Mouse (Mus musculus): ENCODE data around the gene Gm20388. TPM values are rescaled to one million over a fixed set of nuclear protein-coding genes. Genes with fewer than 3 reads are reported as not detected.

Gene Gm20388
- polyA plus RNA-seq, 1 experiment from 2014 or later = 47.1 TPM

GRCm38 (mm10) chr8:121525111-121525818, 1614.6 kb downstream of the Gm20388 start:
- Histone ChIP-seq H3K79me2 (ENCODE audit: inconsistent target) (no peaks in the 10 kb centered on the region), H3K36me3 (ENCODE audit: inconsistent target) (no peaks in the 10 kb centered on the region), H3K4me3 (ENCODE audit: inconsistent target) (no peak overlapping the region), H3K27ac (no peak overlapping the region)
- 53% methylated on average over 18 of the region's 18 CpGs for WGBS (ENCODE audit: missing documents)

GRCm38 (mm10) chr8:121526811-121527550, 1616.3 kb downstream of the Gm20388 start:
- H3K4me3 ChIP-seq (ENCODE audit: inconsistent target) = no peak overlapping the region
- 75% methylated on average over 6 of the region's 6 CpGs for WGBS (ENCODE audit: missing documents)
- no peaks in the 10 kb centered on the region for H3K36me3 ChIP-seq (ENCODE audit: inconsistent target)
- H3K27ac ChIP-seq = no peak overlapping the region
- H3K79me2 ChIP-seq (ENCODE audit: inconsistent target) = no peaks in the 10 kb centered on the region

- H3K79me2 ChIP-seq (ENCODE audit: inconsistent target) = no peaks in the 10 kb centered on the region
- 88% methylated on average over 9 of the region's 9 CpGs for WGBS (ENCODE audit: missing documents)
- H3K4me3 ChIP-seq (ENCODE audit: inconsistent target) = no peak overlapping the region
- no peak overlapping the region for H3K27ac ChIP-seq
- H3K36me3 ChIP-seq (ENCODE audit: inconsistent target) = no peaks in the 10 kb centered on the region
These were observed 1617.1 kb downstream of the Gm20388 start for GRCm38 (mm10) chr8:121527751-121528150.

- Histone ChIP-seq H3K79me2 (ENCODE audit: inconsistent target) (no peaks in the 10 kb centered on the region), H3K36me3 (ENCODE audit: inconsistent target) (no peaks in the 10 kb centered on the region), H3K4me3 (ENCODE audit: inconsistent target) (no peak overlapping the region), H3K27ac (no peak overlapping the region)
- WGBS (ENCODE audit: missing documents) = 91% methylated on average over 15 of the region's 15 CpGs
These were observed 1618.1 kb downstream of the Gm20388 start for GRCm38 (mm10) chr8:121528790-121529189.

- Histone ChIP-seq H3K4me3 (ENCODE audit: inconsistent target) (no peak overlapping the region), H3K36me3 (ENCODE audit: inconsistent target) (no peaks in the 10 kb centered on the region), H3K79me2 (ENCODE audit: inconsistent target) (no peaks in the 10 kb centered on the region), H3K27ac (no peak overlapping the region)
- 79% methylated on average over 10 of the region's 10 CpGs for WGBS (ENCODE audit: missing documents)
These were observed 1620.0 kb downstream of the Gm20388 start for GRCm38 (mm10) chr8:121530639-121531038.

GRCm38 (mm10) chr8:121532381-121532780, 1621.7 kb downstream of the Gm20388 start:
- H3K36me3 ChIP-seq (ENCODE audit: inconsistent target) = no peaks in the 10 kb centered on the region

GRCm38 (mm10) chr8:121541862-121542261, 1631.2 kb downstream of the Gm20388 start:
- no peaks in the 10 kb centered on the region for H3K79me2 ChIP-seq (ENCODE audit: inconsistent target)
- 71% methylated on average over 19 of the region's 19 CpGs for WGBS (ENCODE audit: missing documents)
- no peak overlapping the region for H3K4me3 ChIP-seq (ENCODE audit: inconsistent target)
- no peak overlapping the region for H3K27ac ChIP-seq
- H3K36me3 ChIP-seq (ENCODE audit: inconsistent target) = no peaks in the 10 kb centered on the region

More at GRCm38 (mm10) chr8:121532381-121532780, 1621.7 kb downstream of the Gm20388 start:
- Histone ChIP-seq H3K79me2 (ENCODE audit: inconsistent target) (no peaks in the 10 kb centered on the region), H3K27ac (no peak overlapping the region), H3K4me3 (ENCODE audit: inconsistent target) (no peak overlapping the region)
- WGBS (ENCODE audit: missing documents) = 66% methylated on average over 5 of the region's 5 CpGs

- H3K79me2 ChIP-seq (ENCODE audit: inconsistent target) = no peaks in the 10 kb centered on the region
- H3K27ac ChIP-seq = no peak overlapping the region
- 80% methylated on average over 13 of the region's 13 CpGs for WGBS (ENCODE audit: missing documents)
- H3K4me3 ChIP-seq (ENCODE audit: inconsistent target) = no peak overlapping the region
- no peaks in the 10 kb centered on the region for H3K36me3 ChIP-seq (ENCODE audit: inconsistent target)
These were observed 1632.3 kb downstream of the Gm20388 start for GRCm38 (mm10) chr8:121542901-121543300.

- Histone ChIP-seq H3K79me2 (ENCODE audit: inconsistent target) (no peaks in the 10 kb centered on the region), H3K27ac (no peak within 1 kb of the TSS), H3K36me3 (ENCODE audit: inconsistent target) (no peaks in the 10 kb centered on the region), H3K4me3 (ENCODE audit: inconsistent target) (no peak within 1 kb of the TSS)
- 86% methylated on average over 12 of the region's 12 CpGs for whole genome bisulfite sequencing (ENCODE audit: missing documents)
These were observed 1633.7 kb downstream of the Gm20388 start, which contains the start of gene 1700018B08Rik for GRCm38 (mm10) chr8:121544276-121544785. TSS of gene 1700018B08Rik (minus strand) at chr8:121544320.

- Histone ChIP-seq H3K36me3 (ENCODE audit: inconsistent target) (no peaks in the 10 kb centered on the region), H3K4me3 (ENCODE audit: inconsistent target) (no peak overlapping the region), H3K79me2 (ENCODE audit: inconsistent target) (no peaks in the 10 kb centered on the region), H3K27ac (no peak overlapping the region)
- WGBS (ENCODE audit: missing documents) = 83% methylated on average over 11 of the region's 11 CpGs
These were observed 1634.3 kb downstream of the Gm20388 start for GRCm38 (mm10) chr8:121544936-121545335.

GRCm38 (mm10) chr8:121547132-121547531, 1636.5 kb downstream of the Gm20388 start:
- H3K27ac ChIP-seq = no peak overlapping the region

GRCm38 (mm10) chr8:121550056-121550455, 1639.4 kb downstream of the Gm20388 start:
- no peaks in the 10 kb centered on the region for H3K79me2 ChIP-seq (ENCODE audit: inconsistent target)
- H3K36me3 ChIP-seq (ENCODE audit: inconsistent target) = no peaks in the 10 kb centered on the region; the same call in 1 of the 2 replicates
- H3K4me3 ChIP-seq (ENCODE audit: inconsistent target) = no peak overlapping the region
- H3K27ac ChIP-seq = no peak overlapping the region
- 85% methylated on average over 5 of the region's 6 CpGs for WGBS (ENCODE audit: missing documents)

More at GRCm38 (mm10) chr8:121547132-121547531, 1636.5 kb downstream of the Gm20388 start:
- Histone ChIP-seq H3K79me2 (ENCODE audit: inconsistent target) (no peaks in the 10 kb centered on the region), H3K4me3 (ENCODE audit: inconsistent target) (no peak overlapping the region), H3K36me3 (ENCODE audit: inconsistent target) (no peaks in the 10 kb centered on the region; the same call in 1 of the 2 replicates)
- 6% methylated on average over 6 of the region's 7 CpGs for WGBS (ENCODE audit: missing documents)

GRCm38 (mm10) chr8:121551065-121551985, 1640.7 kb downstream of the Gm20388 start:
- H3K27ac ChIP-seq = no peak overlapping the region
- H3K36me3 ChIP-seq (ENCODE audit: inconsistent target) = no peaks in the 10 kb centered on the region; the same call in 1 of the 2 replicates
- 93% methylated on average over 23 of the region's 24 CpGs for WGBS (ENCODE audit: missing documents)
- H3K79me2 ChIP-seq (ENCODE audit: inconsistent target) = no peaks in the 10 kb centered on the region
- H3K4me3 ChIP-seq (ENCODE audit: inconsistent target) = no peak overlapping the region

- no peaks in the 10 kb centered on the region for H3K79me2 ChIP-seq (ENCODE audit: inconsistent target)
- no peak overlapping the region for H3K4me3 ChIP-seq (ENCODE audit: inconsistent target)
- no peaks in the 10 kb centered on the region; the same call in 1 of the 2 replicates for H3K36me3 ChIP-seq (ENCODE audit: inconsistent target)
- H3K27ac ChIP-seq = no peak overlapping the region
- 88% methylated on average over 8 of the region's 9 CpGs for WGBS (ENCODE audit: missing documents)
These were observed 1641.9 kb downstream of the Gm20388 start for GRCm38 (mm10) chr8:121552506-121552905.

All from macrophage (primary cell).